Mouse (Mus musculus) hematopoietic stem cell, adult 5-6 weeks (primary cell): ENCODE measurements around the gene Cela3a. TPM values are rescaled to one million over a fixed set of nuclear protein-coding genes. Genes with fewer than 3 reads are reported as not detected.
A peak's percentile ranks its signal among the peaks of the same experiment; 100 is the strongest.
"Not testable (repeated sequence)": the region's sequence is repeated elsewhere in the genome, so short reads cannot be mapped to it uniquely, and the experiment has no call there.

Source experiments
- ATAC-seq, 2 experiments: fragments of 125-278 bp in 1 of 2; replicated peaks in 1 of 2; 2 replicates each; pipeline ENCODE4 v1.8.0; 2016 to 2017; ENCODE audit warnings: inconsistent platforms in 2 of 2, mild to moderate bottlenecking in 2 of 2, moderate number of reproducible peaks in 2 of 2, low read depth in 1 of 2, moderate TSS enrichment in 1 of 2; ENCODE audit not compliant: low FRiP score in 2 of 2, poor library complexity in 2 of 2, severe bottlenecking in 2 of 2, insufficient read depth in 1 of 2, low TSS enrichment in 1 of 2
- total RNA-seq: library from RNA; stranded (forward); fragments of 172-1452, 232-1000 nt; gene quantifications from 2 replicates; pipeline ENCODE4 v1.2.3, GENCODE M21; 2017

Cela3a gene
- total RNA-seq, 1 experiment from 2014 or later = not detected

- ATAC-seq = not testable (repeated sequence)
Measured at GRCm38 (mm10) chr4:137432700-137433550, 23.3 kb upstream of the Cela3a start.

- ATAC-seq = no peak; a peak in 1 of 4 replicates
Measured at GRCm38 (mm10) chr4:137430502-137430901, 20.9 kb upstream of the Cela3a start, which contains the start of gene Cela3b. Cela3b (minus strand) TSS chr4:137430540.

GRCm38 (mm10) chr4:137417712-137418564 is 8.3 kb upstream of the Cela3a start:
- ATAC-seq = no peak

GRCm38 (mm10) chr4:137414936-137415335 is 5.3 kb upstream of the Cela3a start:
- ATAC-seq = no peak

GRCm38 (mm10) chr4:137412185-137412709 is 2.7 kb upstream of the Cela3a start:
- ATAC-seq = not testable (repeated sequence)

GRCm38 (mm10) chr4:137405571-137405970 is 4.0 kb downstream of the Cela3a start:
- ATAC-seq = no peak

- ATAC-seq = no peak
Measured at GRCm38 (mm10) chr4:137396641-137397525, 12.7 kb downstream of the Cela3a start.

GRCm38 (mm10) chr4:137393378-137394135 is 16.0 kb downstream of the Cela3a start:
- ATAC-seq = no peak

GRCm38 (mm10) chr4:137392874-137393273 is 16.7 kb downstream of the Cela3a start:
- no peak for ATAC-seq

- no peak for ATAC-seq
Measured at GRCm38 (mm10) chr4:137391287-137391686, 18.3 kb downstream of the Cela3a start.

GRCm38 (mm10) chr4:137390196-137390595 is 19.4 kb downstream of the Cela3a start:
- no peak for ATAC-seq

GRCm38 (mm10) chr4:137388983-137389382 is 20.6 kb downstream of the Cela3a start:
- ATAC-seq = no peak

- peak; percentile 93 to 95 for ATAC-seq
Measured at GRCm38 (mm10) chr4:137388059-137388794, 21.4 kb downstream of the Cela3a start.

- no peak for ATAC-seq
Measured at GRCm38 (mm10) chr4:137387482-137388058, 22.0 kb downstream of the Cela3a start.
